Mouse (Mus musculus): ENCODE results near the gene Ttc33. TPM values are rescaled to one million over a fixed set of nuclear protein-coding genes. Genes with fewer than 3 reads are reported as not detected.

Ttc33 gene
- polyA plus RNA-seq, 1 experiment from 2014 or later: 53.6 TPM

DNA sequence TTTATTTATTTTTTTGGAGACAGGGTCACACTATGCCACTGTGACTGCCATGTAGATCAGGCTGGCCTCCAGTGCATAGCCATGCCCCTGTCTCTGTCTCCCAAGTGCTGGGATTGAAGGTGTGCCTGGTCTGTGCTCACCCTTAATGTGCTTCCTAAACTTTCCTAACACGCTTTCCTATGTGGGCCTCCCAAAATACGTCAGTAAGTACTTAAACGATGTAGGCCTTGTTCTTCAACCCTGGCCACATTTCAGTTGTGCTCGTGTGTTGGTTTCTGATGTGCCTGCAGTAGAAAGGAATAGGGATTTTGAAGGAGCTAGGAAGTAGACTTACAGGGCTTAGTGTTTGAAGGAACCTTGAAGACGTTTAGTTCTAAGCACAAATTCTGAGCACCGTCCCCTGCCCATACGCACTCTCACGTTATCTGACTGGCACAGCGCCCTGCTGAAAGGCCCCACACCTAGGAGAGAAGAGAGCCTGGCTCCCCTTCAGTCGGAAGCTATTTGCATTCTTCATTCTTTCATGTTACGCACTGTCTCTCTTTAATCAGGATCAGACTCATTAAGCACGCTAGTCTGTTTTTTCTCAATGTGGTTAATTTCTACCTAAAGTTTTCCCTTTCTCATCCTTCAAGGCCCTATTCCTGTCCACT, 20.1 kb upstream of the Ttc33 start:
- WGBS: 92% methylated on average over 12 of the region's 12 CpGs
- DNase-seq (ENCODE audit: low spot score, missing footprints) (peak; percentile 62), ATAC-seq (ENCODE audit: low FRiP score) (no peak)
- no peak overlapping the region for H3K4me2 ChIP-seq
- H3K9ac ChIP-seq (ENCODE audit: low read length): no peak overlapping the region
- H3K27me3 ChIP-seq (ENCODE audit: control insufficient read depth, insufficient read depth, low read length): no peaks in the 10 kb centered on the region
- H3K9me3 ChIP-seq (ENCODE audit: control insufficient read depth, low read length): no peaks in the 10 kb centered on the region
- H3K27ac ChIP-seq (ENCODE audit: low read depth, low read length): no peak overlapping the region
- no peaks in the 10 kb centered on the region for H3K4me1 ChIP-seq (ENCODE audit: control insufficient read depth, insufficient read depth, low read length)
- peaks cover 7% of the 10 kb centered on the region; the same call in 1 of the 2 replicates for H3K36me3 ChIP-seq (ENCODE audit: control insufficient read depth, insufficient read depth, low read length)
- no peak overlapping the region for H3K4me3 ChIP-seq (ENCODE audit: low read depth, low read length)

GRCm38 (mm10) chr15:5173217-5173820, 12.0 kb upstream of the Ttc33 start:
- Histone ChIP-seq H3K9me3 (ENCODE audit: control insufficient read depth, low read length) (no peaks in the 10 kb centered on the region), H3K36me3 (ENCODE audit: control insufficient read depth, insufficient read depth, low read length) (peaks cover 18% of the 10 kb centered on the region), H3K4me2 (no peak overlapping the region), H3K27ac (ENCODE audit: low read depth, low read length) (no peak overlapping the region), H3K4me1 (ENCODE audit: control insufficient read depth, insufficient read depth, low read length) (no peaks in the 10 kb centered on the region), H3K9ac (ENCODE audit: low read length) (no peak overlapping the region), H3K4me3 (ENCODE audit: low read depth, low read length) (no peak overlapping the region), H3K27me3 (ENCODE audit: control insufficient read depth, insufficient read depth, low read length) (no peaks in the 10 kb centered on the region)
- peak; percentile 17 for DNase-seq (ENCODE audit: low spot score, missing footprints)
- ATAC-seq (ENCODE audit: low FRiP score): no peak
- WGBS: 92% methylated on average over 12 of the region's 12 CpGs

- DNase-seq (ENCODE audit: low spot score, missing footprints) (peak; percentile 89), ATAC-seq (ENCODE audit: low FRiP score) (peak; percentile 57)
- H3K4me1 ChIP-seq (ENCODE audit: control insufficient read depth, insufficient read depth, low read length): peaks cover 13% of the 10 kb centered on the region; the same call in 1 of the 2 replicates
- no peaks in the 10 kb centered on the region for H3K9me3 ChIP-seq (ENCODE audit: control insufficient read depth, low read length)
- H3K36me3 ChIP-seq (ENCODE audit: control insufficient read depth, insufficient read depth, low read length): no peaks in the 10 kb centered on the region
- 56% methylated on average over 10 of the region's 11 CpGs for WGBS
- peak overlapping the region; percentile 82 for H3K9ac ChIP-seq (ENCODE audit: low read length)
- no peaks in the 10 kb centered on the region for H3K27me3 ChIP-seq (ENCODE audit: control insufficient read depth, insufficient read depth, low read length)
- H3K27ac ChIP-seq (ENCODE audit: low read depth, low read length): peak overlapping the region; percentile 76; the same call in 1 of the 2 replicates
- peak overlapping the region; percentile 78 for H3K4me2 ChIP-seq
- peak overlapping the region; percentile 89 for H3K4me3 ChIP-seq (ENCODE audit: low read depth, low read length)
Observed at GRCm38 (mm10) chr15:5184668-5185330, 526 bp upstream of the Ttc33 start.

- DNase-seq (ENCODE audit: low spot score, missing footprints) (no peak), ATAC-seq (ENCODE audit: low FRiP score) (no peak)
- Histone ChIP-seq H3K27ac (ENCODE audit: low read depth, low read length) (no peak overlapping the region), H3K9me3 (ENCODE audit: control insufficient read depth, low read length) (no peaks in the 10 kb centered on the region), H3K4me1 (ENCODE audit: control insufficient read depth, insufficient read depth, low read length) (peaks cover 13% of the 10 kb centered on the region; the same call in 1 of the 2 replicates), H3K4me2 (peak overlapping the region; percentile 78), H3K9ac (ENCODE audit: low read length) (peak overlapping the region; percentile 82), H3K36me3 (ENCODE audit: control insufficient read depth, insufficient read depth, low read length) (no peaks in the 10 kb centered on the region), H3K27me3 (ENCODE audit: control insufficient read depth, insufficient read depth, low read length) (no peaks in the 10 kb centered on the region), H3K4me3 (ENCODE audit: low read depth, low read length) (peak overlapping the region; percentile 89)
- 43% methylated on average over 10 of the region's 10 CpGs for WGBS
Observed at GRCm38 (mm10) chr15:5186293-5186675, 959 bp downstream of the Ttc33 start.

DNA sequence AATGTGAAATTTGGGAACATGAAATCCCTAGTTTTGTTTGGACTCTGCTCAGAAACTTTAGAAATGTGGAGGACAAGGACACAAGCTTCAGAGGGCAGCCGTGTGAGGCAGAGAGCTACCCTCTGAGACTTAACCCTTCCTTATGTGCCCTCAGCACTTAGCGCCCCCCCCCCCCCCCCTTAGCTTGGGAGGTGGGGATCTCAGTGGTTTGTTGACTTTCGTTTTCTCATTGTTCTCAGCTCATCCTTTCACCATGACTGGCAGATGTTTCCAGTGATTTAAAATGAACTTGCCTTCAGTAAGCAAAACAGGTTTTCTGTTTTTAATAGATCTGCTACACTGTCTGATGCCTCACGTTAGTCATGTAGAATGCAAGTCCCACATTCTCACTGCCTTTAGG, 1.8 kb downstream of the Ttc33 start:
- 58% methylated on average over 4 of the region's 4 CpGs for WGBS
- Histone ChIP-seq H3K4me1 (ENCODE audit: control insufficient read depth, insufficient read depth, low read length) (peaks cover 13% of the 10 kb centered on the region; the same call in 1 of the 2 replicates), H3K27ac (ENCODE audit: low read depth, low read length) (no peak overlapping the region), H3K9me3 (ENCODE audit: control insufficient read depth, low read length) (no peaks in the 10 kb centered on the region), H3K4me3 (ENCODE audit: low read depth, low read length) (no peak overlapping the region), H3K27me3 (ENCODE audit: control insufficient read depth, insufficient read depth, low read length) (no peaks in the 10 kb centered on the region), H3K36me3 (ENCODE audit: control insufficient read depth, insufficient read depth, low read length) (no peaks in the 10 kb centered on the region), H3K9ac (ENCODE audit: low read length) (no peak overlapping the region), H3K4me2 (no peak overlapping the region)
- DNase-seq (ENCODE audit: low spot score, missing footprints): no peak
- no peak for ATAC-seq (ENCODE audit: low FRiP score)

- no peaks in the 10 kb centered on the region for H3K9me3 ChIP-seq (ENCODE audit: control insufficient read depth, low read length)
- no peak overlapping the region for H3K4me3 ChIP-seq (ENCODE audit: low read depth, low read length)
- no peaks in the 10 kb centered on the region for H3K27me3 ChIP-seq (ENCODE audit: control insufficient read depth, insufficient read depth, low read length)
- 93% methylated on average over 1 of the region's 1 CpGs for WGBS
- no peak overlapping the region for H3K27ac ChIP-seq (ENCODE audit: low read depth, low read length)
- no peak overlapping the region for H3K9ac ChIP-seq (ENCODE audit: low read length)
- ATAC-seq (ENCODE audit: low FRiP score) (no peak), DNase-seq (ENCODE audit: low spot score, missing footprints) (no peak)
- H3K4me1 ChIP-seq (ENCODE audit: control insufficient read depth, insufficient read depth, low read length): peaks cover 13% of the 10 kb centered on the region; the same call in 1 of the 2 replicates
- H3K4me2 ChIP-seq: no peak overlapping the region
- H3K36me3 ChIP-seq (ENCODE audit: control insufficient read depth, insufficient read depth, low read length): no peaks in the 10 kb centered on the region
Observed at GRCm38 (mm10) chr15:5188029-5188428, 2.7 kb downstream of the Ttc33 start.

- Histone ChIP-seq H3K36me3 (ENCODE audit: control insufficient read depth, insufficient read depth, low read length) (no peaks in the 10 kb centered on the region), H3K4me3 (ENCODE audit: low read depth, low read length) (no peak overlapping the region), H3K9ac (ENCODE audit: low read length) (no peak overlapping the region), H3K9me3 (ENCODE audit: control insufficient read depth, low read length) (no peaks in the 10 kb centered on the region), H3K4me1 (ENCODE audit: control insufficient read depth, insufficient read depth, low read length) (peaks cover 10% of the 10 kb centered on the region; the same call in 1 of the 2 replicates), H3K4me2 (no peak overlapping the region), H3K27ac (ENCODE audit: low read depth, low read length) (no peak overlapping the region), H3K27me3 (ENCODE audit: control insufficient read depth, insufficient read depth, low read length) (no peaks in the 10 kb centered on the region)
- DNase-seq (ENCODE audit: low spot score, missing footprints) (no peak), ATAC-seq (ENCODE audit: low FRiP score) (no peak)
- WGBS: 81% methylated on average over 10 of the region's 10 CpGs
Observed at GRCm38 (mm10) chr15:5189504-5190093, 4.3 kb downstream of the Ttc33 start.

- H3K36me3 ChIP-seq (ENCODE audit: control insufficient read depth, insufficient read depth, low read length): no peaks in the 10 kb centered on the region
- H3K4me1 ChIP-seq (ENCODE audit: control insufficient read depth, insufficient read depth, low read length): no peaks in the 10 kb centered on the region
- no peaks in the 10 kb centered on the region for H3K9me3 ChIP-seq (ENCODE audit: control insufficient read depth, low read length)
- ATAC-seq (ENCODE audit: low FRiP score) (0 out of 2 replicates have a peak, but pooled peaks have one; percentile 22), DNase-seq (ENCODE audit: low spot score, missing footprints) (no peak)
- 89% methylated on average over 3 of the region's 3 CpGs for WGBS
- H3K27ac ChIP-seq (ENCODE audit: low read depth, low read length): no peak overlapping the region
- H3K4me3 ChIP-seq (ENCODE audit: low read depth, low read length): no peak overlapping the region
- no peaks in the 10 kb centered on the region for H3K27me3 ChIP-seq (ENCODE audit: control insufficient read depth, insufficient read depth, low read length)
- no peak overlapping the region for H3K4me2 ChIP-seq
- H3K9ac ChIP-seq (ENCODE audit: low read length): no peak overlapping the region
Observed at GRCm38 (mm10) chr15:5193833-5194232, 8.5 kb downstream of the Ttc33 start.

- H3K9ac ChIP-seq (ENCODE audit: low read length): no peak overlapping the region
- no peaks in the 10 kb centered on the region for H3K36me3 ChIP-seq (ENCODE audit: control insufficient read depth, insufficient read depth, low read length)
- WGBS: 88% methylated on average over 6 of the region's 6 CpGs
- ATAC-seq (ENCODE audit: low FRiP score): no peak
- no peak overlapping the region for H3K4me2 ChIP-seq
- no peak for DNase-seq (ENCODE audit: low spot score, missing footprints)
- H3K4me1 ChIP-seq (ENCODE audit: control insufficient read depth, insufficient read depth, low read length): no peaks in the 10 kb centered on the region
- no peak overlapping the region for H3K4me3 ChIP-seq (ENCODE audit: low read depth, low read length)
- H3K27ac ChIP-seq (ENCODE audit: low read depth, low read length): no peak overlapping the region
- H3K9me3 ChIP-seq (ENCODE audit: control insufficient read depth, low read length): no peaks in the 10 kb centered on the region
- no peaks in the 10 kb centered on the region for H3K27me3 ChIP-seq (ENCODE audit: control insufficient read depth, insufficient read depth, low read length)
Observed at GRCm38 (mm10) chr15:5194446-5194845, 9.1 kb downstream of the Ttc33 start.
